Mouse (Mus musculus): ENCODE results near the gene Nckipsd. TPM values are rescaled to one million over a fixed set of nuclear protein-coding genes. Genes with fewer than 3 reads are reported as not detected.

The Nckipsd gene
- polyA plus RNA-seq, 1 experiment: 9.6 TPM

GRCm38 (mm10) chr9:108832390-108833108 is 24.4 kb downstream of the Nckipsd start:
- WGBS: 2% methylated on average over 46 of the region's 46 CpGs
- peak; percentile 68 for DNase-seq (ENCODE audit: low read depth, low spot score)

- WGBS: 8% methylated on average over 14 of the region's 14 CpGs
Observed at GRCm38 (mm10) chr9:108842989-108843388, 34.8 kb downstream of the Nckipsd start.

GRCm38 (mm10) chr9:108845390-108845789 is 37.2 kb downstream of the Nckipsd start:
- 91% methylated on average over 5 of the region's 5 CpGs for WGBS
- DNase-seq (ENCODE audit: low read depth, low spot score): no peak

More at GRCm38 (mm10) chr9:108842989-108843388, 34.8 kb downstream of the Nckipsd start:
- DNase-seq (ENCODE audit: low read depth, low spot score): peak; percentile 46

- 65% methylated on average over 4 of the region's 4 CpGs for WGBS
- no peak for DNase-seq (ENCODE audit: low read depth, low spot score)
Observed at GRCm38 (mm10) chr9:108847374-108847773, 39.2 kb downstream of the Nckipsd start.

GRCm38 (mm10) chr9:108848419-108848818 is 40.3 kb downstream of the Nckipsd start:
- no peak for DNase-seq (ENCODE audit: low read depth, low spot score)
- 59% methylated on average over 17 of the region's 17 CpGs for WGBS

- 77% methylated on average over 3 of the region's 3 CpGs for WGBS
- no peak for DNase-seq (ENCODE audit: low read depth, low spot score)
Observed at GRCm38 (mm10) chr9:108852976-108853375, 44.8 kb downstream of the Nckipsd start, which contains the start of gene Slc26a6. Gene Slc26a6, plus strand, starts transcription at chr9:108853283.

GRCm38 (mm10) chr9:108853635-108854240 is 45.6 kb downstream of the Nckipsd start:
- WGBS: 2% methylated on average over 25 of the region's 25 CpGs
- peak; percentile 83 for DNase-seq (ENCODE audit: low read depth, low spot score)

- under 1% methylated on average over 28 of the region's 28 CpGs for WGBS
- DNase-seq (ENCODE audit: low read depth, low spot score): peak; percentile 61
Observed at GRCm38 (mm10) chr9:108854241-108854696, 46.1 kb downstream of the Nckipsd start.

- DNase-seq (ENCODE audit: low read depth, low spot score): no peak
- WGBS: 57% methylated on average over 5 of the region's 5 CpGs
Observed at GRCm38 (mm10) chr9:108855335-108855734, 47.2 kb downstream of the Nckipsd start.

- no peak for DNase-seq (ENCODE audit: low read depth, low spot score)
- WGBS: 75% methylated on average over 8 of the region's 8 CpGs
Observed at GRCm38 (mm10) chr9:108858792-108859527, 50.8 kb downstream of the Nckipsd start.

Other genes starting within 250 kb of the Nckipsd start
- 89.1 and 95.4 TPM in 2 replicates for gene Impdh2, start 248.1 kb upstream of the Nckipsd start, polyA plus RNA-seq (2012; rRNA removed)
- 37.2 and 51.6 TPM in 2 replicates for gene Ndufaf3, start 240.9 kb upstream of the Nckipsd start, polyA plus RNA-seq (2012; rRNA removed)
- gene Dalrd3, start 238.5 kb upstream of the Nckipsd start, polyA plus RNA-seq (2012; rRNA removed): 146 and 161 TPM in 2 replicates
- 14.2 and 14.3 TPM in 2 replicates for gene Wdr6, start 229.6 kb upstream of the Nckipsd start, polyA plus RNA-seq (2012; rRNA removed)
- gene P4htm, start 210.7 kb upstream of the Nckipsd start, polyA plus RNA-seq (2012; rRNA removed): 3.5 and 4.4 TPM in 2 replicates
- gene Arih2, start 159.0 kb upstream of the Nckipsd start, polyA plus RNA-seq (2012; rRNA removed): 25.8 and 32.4 TPM in 2 replicates
- 32.4 and 37.7 TPM in 2 replicates for gene Slc25a20, start 146.3 kb upstream of the Nckipsd start, polyA plus RNA-seq (2012; rRNA removed)
- gene Prkar2a, start 119.1 kb upstream of the Nckipsd start, polyA plus RNA-seq (2012; rRNA removed): 39.9 and 51.4 TPM in 2 replicates
- 39.4 and 49.2 TPM in 2 replicates for gene Ip6k2, start 24.6 kb upstream of the Nckipsd start, polyA plus RNA-seq (2012; rRNA removed)
- 0.79 and 0.95 TPM in 2 replicates for gene Celsr3, start 18.0 kb downstream of the Nckipsd start, polyA plus RNA-seq (2012; rRNA removed)
- 598 and 654 TPM in 2 replicates for gene Slc26a6, start 44.9 kb downstream of the Nckipsd start, polyA plus RNA-seq (2012; rRNA removed)
- gene Tmem89, start 106.3 kb downstream of the Nckipsd start, polyA plus RNA-seq (2012; rRNA removed): 6.7 and 9.8 TPM in 2 replicates
- 866 and 953 TPM in 2 replicates for gene Uqcrc1, start 128.3 kb downstream of the Nckipsd start, polyA plus RNA-seq (2012; rRNA removed)
- gene Col7a1, start 145.2 kb downstream of the Nckipsd start, polyA plus RNA-seq (2012; rRNA removed): 1.0 and 1.3 TPM in 2 replicates
- 0.09 and 0.25 TPM in 2 replicates for gene Ucn2, start 177.6 kb downstream of the Nckipsd start, polyA plus RNA-seq (2012; rRNA removed)
- 68.2 and 119 TPM in 2 replicates for gene Pfkfb4, start 183.4 kb downstream of the Nckipsd start, polyA plus RNA-seq (2012; rRNA removed)
- gene Shisa5, start 230.2 kb downstream of the Nckipsd start, polyA plus RNA-seq (2012; rRNA removed): 334 and 413 TPM in 2 replicates

All from large intestine, adult 2 months (tissue).